Mouse (Mus musculus) limb, embryonic 11.5 days (tissue): ENCODE data around the gene Nfatc3. TPM values are rescaled to one million over a fixed set of nuclear protein-coding genes. Genes with fewer than 3 reads are reported as not detected.
A peak's percentile ranks its signal among the peaks of the same experiment; 100 is the strongest.

Experiments used
- ATAC-seq: fragments of 200-750 bp; cut with Nextera tagmentation; 2 replicates; pipeline ENCODE4 v1.8.0; 2017; ENCODE audit warnings: low read depth; ENCODE audit not compliant: insufficient number of reproducible peaks, low FRiP score, low TSS enrichment
- DNase-seq: peaks from one replicate; pipeline ENCODE4 v3.0.0-alpha.2; 2015; ENCODE audit warnings: low spot score
- H3K27ac ChIP-seq: fragments of 300-500 bp; sonication (generic); replicated peaks from 2 replicates; pipeline ENCODE4 v1.5.1; 2014; ENCODE audit warnings: low read depth, mild to moderate bottlenecking, low read length
- H3K27me3 ChIP-seq: fragments of 300-500 bp; sonication (generic); 2 replicates; pipeline ENCODE4 v1.6.1; 2014; ENCODE audit warnings: mild to moderate bottlenecking, low read length, mixed read lengths; ENCODE audit not compliant: control insufficient read depth, insufficient read depth
- H3K36me3 ChIP-seq: fragments of 300-500 bp; sonication (generic); 2 replicates; pipeline ENCODE4 v1.6.1; 2014; ENCODE audit warnings: mild to moderate bottlenecking, low read length, moderate library complexity, mixed read lengths; ENCODE audit not compliant: control insufficient read depth, insufficient read depth
- H3K4me1 ChIP-seq: fragments of 300-500 bp; sonication (generic); 2 replicates; pipeline ENCODE4 v1.6.1; 2014; ENCODE audit warnings: low read length, mixed read lengths; ENCODE audit not compliant: control insufficient read depth, insufficient read depth
- H3K4me2 ChIP-seq: fragments of 300-500 bp; sonication (generic); 2 replicates; pipeline ENCODE4 v1.6.1; 2014; ENCODE audit warnings: low read depth, mild to moderate bottlenecking, moderate library complexity; ENCODE audit not compliant: severe bottlenecking
- H3K4me3 ChIP-seq: fragments of 300-500 bp; sonication (generic); 2 replicates; pipeline ENCODE4 v1.5.1; 2014; ENCODE audit warnings: low read depth, low read length
- H3K9ac ChIP-seq: fragments of 300-500 bp; sonication (generic); 2 replicates; pipeline ENCODE4 v1.6.1; 2014; ENCODE audit warnings: mild to moderate bottlenecking, low read length
- H3K9me3 ChIP-seq: fragments of 300-500 bp; sonication (generic); 2 replicates; pipeline ENCODE4 v1.6.1; 2016; ENCODE audit warnings: low read length; ENCODE audit not compliant: control insufficient read depth
- WGBS: fragments of 180-500 bp; shearing (Covaris S2); extraction: QIAGEN DNeasy Blood & Tissue Kit; methylation state at CpG from one replicate; pipeline ENCODE4 v1.1.7; 2014; 5-methylcytosine and 5-hydroxymethylcytosine counted together
- polyA plus RNA-seq: library from polyadenylated mRNA; unstranded; fragments of >200 nt; fragmentation: Nextera tagmentation; extraction: Ambion mirVana; gene quantifications from 2 replicates; pipeline ENCODE4 v1.2.1, GENCODE M21; 2014

Gene Nfatc3
- polyA plus RNA-seq, 1 experiment from 2014 or later = 6.6 TPM

DNA sequence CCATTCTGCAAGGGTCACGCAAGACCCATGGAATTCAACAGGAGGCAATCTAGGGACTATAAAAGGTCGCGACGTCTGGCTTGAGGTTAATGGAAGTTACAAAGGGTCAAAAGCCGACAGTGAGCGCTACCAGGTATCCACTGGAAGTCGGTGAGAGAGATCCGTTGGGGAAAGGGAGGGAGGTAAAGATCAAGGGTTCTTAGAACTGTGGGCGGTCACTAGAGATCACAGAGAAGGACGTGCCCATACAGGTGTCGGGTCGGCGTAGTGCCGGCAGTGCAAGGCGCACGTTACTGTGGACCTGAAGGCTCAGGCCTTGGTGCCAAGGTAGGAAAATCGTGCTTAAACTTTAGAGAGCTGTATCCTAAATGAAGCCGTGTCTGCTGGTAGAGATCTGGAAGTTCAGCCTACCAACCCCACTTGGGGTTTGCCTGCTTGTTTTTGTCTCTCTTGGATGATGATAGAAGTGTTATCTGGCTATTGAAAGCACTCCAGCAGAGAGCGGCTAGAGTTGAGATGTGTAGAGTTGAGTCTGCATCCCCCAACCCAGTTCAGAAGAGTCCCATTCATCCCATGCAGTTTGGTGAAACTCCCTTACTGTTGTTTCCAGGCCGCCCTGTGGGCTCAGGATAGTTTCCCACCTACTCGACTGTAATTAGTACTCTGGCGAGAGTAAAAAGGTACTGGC is 78.7 kb downstream of the Nfatc3 start:
- H3K9ac ChIP-seq = peak overlapping the region; percentile 55
- peak overlapping the region; percentile 83 for H3K4me2 ChIP-seq
- no peak overlapping the region for H3K27ac ChIP-seq
- WGBS = 3% methylated on average over 22 of the region's 22 CpGs
- H3K4me3 ChIP-seq = peak overlapping the region; percentile 50
- no peaks in the 10 kb centered on the region for H3K36me3 ChIP-seq
- DNase-seq (peak; percentile 61), ATAC-seq (no peak)
- H3K4me1 ChIP-seq = peaks cover 15% of the 10 kb centered on the region
- no peaks in the 10 kb centered on the region for H3K9me3 ChIP-seq
- peaks cover 51% of the 10 kb centered on the region for H3K27me3 ChIP-seq

- peak; percentile 82 for DNase-seq
- peaks cover 15% of the 10 kb centered on the region for H3K4me1 ChIP-seq
- H3K36me3 ChIP-seq = no peaks in the 10 kb centered on the region
- peak overlapping the region; percentile 55 for H3K9ac ChIP-seq
- WGBS = under 1% methylated on average over 24 of the region's 24 CpGs
- no peaks in the 10 kb centered on the region for H3K9me3 ChIP-seq
- H3K27me3 ChIP-seq = peaks cover 49% of the 10 kb centered on the region
- peak overlapping the region; percentile 83 for H3K4me2 ChIP-seq
- no peak overlapping the region for H3K27ac ChIP-seq
- H3K4me3 ChIP-seq = peak overlapping the region; percentile 45
- ATAC-seq = no peak
Observed at GRCm38 (mm10) chr8:106137906-106138477, 79.4 kb downstream of the Nfatc3 start.

DNA sequence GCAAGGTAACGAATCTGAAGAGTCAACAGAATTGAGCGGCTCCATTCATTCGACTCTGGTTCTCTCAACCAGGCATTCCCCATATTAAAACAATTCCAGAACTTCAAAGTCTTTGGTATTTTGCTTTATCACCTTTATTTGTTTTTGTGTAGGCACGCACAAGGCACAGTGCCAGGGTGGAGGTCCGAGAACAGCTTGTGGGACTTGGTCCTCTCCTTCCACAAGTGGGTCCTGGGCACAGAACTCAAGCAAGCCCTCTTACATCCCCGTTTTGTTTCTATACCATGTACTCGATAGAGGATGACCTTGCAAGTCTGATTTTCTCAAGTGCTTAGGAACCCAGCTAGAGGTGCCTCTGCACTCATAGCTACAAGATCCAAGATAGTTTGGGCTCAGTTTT is 80.0 kb downstream of the Nfatc3 start:
- Histone ChIP-seq H3K4me1 (peaks cover 15% of the 10 kb centered on the region), H3K36me3 (no peaks in the 10 kb centered on the region), H3K4me3 (peak overlapping the region; percentile 45), H3K9ac (peak overlapping the region; percentile 55), H3K9me3 (no peaks in the 10 kb centered on the region), H3K4me2 (peak overlapping the region; percentile 83), H3K27ac (no peak overlapping the region), H3K27me3 (peaks cover 43% of the 10 kb centered on the region)
- no peak for ATAC-seq
- DNase-seq = no peak
- 14% methylated on average over 7 of the region's 7 CpGs for WGBS

DNA sequence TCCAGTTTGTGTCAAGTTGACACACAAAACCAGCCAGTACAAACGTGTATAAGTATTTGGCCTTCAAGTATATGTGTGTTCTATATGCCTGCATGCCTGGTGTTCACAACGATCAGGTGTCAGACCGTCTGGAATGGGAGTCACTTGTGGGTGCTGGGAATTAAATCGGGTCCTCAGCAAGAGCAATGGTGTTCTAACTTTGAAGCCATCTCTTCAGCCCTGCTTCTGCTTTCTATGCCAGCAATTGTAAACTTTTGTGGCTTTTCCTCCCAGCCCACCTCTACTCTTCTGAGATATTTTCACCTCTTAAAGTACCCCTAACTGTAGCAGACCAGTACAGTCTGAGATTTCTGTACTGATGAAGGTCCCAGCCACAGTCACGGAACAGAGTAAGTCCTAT is 81.6 kb downstream of the Nfatc3 start:
- no peaks in the 10 kb centered on the region for H3K9me3 ChIP-seq
- H3K9ac ChIP-seq = no peak overlapping the region
- WGBS = 70% methylated on average over 5 of the region's 5 CpGs
- DNase-seq = no peak
- no peak for ATAC-seq
- H3K27ac ChIP-seq = no peak overlapping the region
- no peaks in the 10 kb centered on the region for H3K36me3 ChIP-seq
- H3K27me3 ChIP-seq = peaks cover 28% of the 10 kb centered on the region
- H3K4me3 ChIP-seq = no peak overlapping the region
- H3K4me1 ChIP-seq = peaks cover 15% of the 10 kb centered on the region
- H3K4me2 ChIP-seq = no peak overlapping the region

- H3K27me3 ChIP-seq = peaks cover 22% of the 10 kb centered on the region
- DNase-seq (peak; percentile 90), ATAC-seq (no peak)
- no peak overlapping the region for H3K27ac ChIP-seq
- WGBS = 20% methylated on average over 13 of the region's 13 CpGs
- no peak overlapping the region for H3K4me3 ChIP-seq
- H3K36me3 ChIP-seq = no peaks in the 10 kb centered on the region
- H3K9ac ChIP-seq = no peak overlapping the region
- H3K4me1 ChIP-seq = peaks cover 15% of the 10 kb centered on the region
- no peak overlapping the region for H3K4me2 ChIP-seq
- H3K9me3 ChIP-seq = no peaks in the 10 kb centered on the region
Observed at GRCm38 (mm10) chr8:106140769-106141168, 82.1 kb downstream of the Nfatc3 start.

DNA sequence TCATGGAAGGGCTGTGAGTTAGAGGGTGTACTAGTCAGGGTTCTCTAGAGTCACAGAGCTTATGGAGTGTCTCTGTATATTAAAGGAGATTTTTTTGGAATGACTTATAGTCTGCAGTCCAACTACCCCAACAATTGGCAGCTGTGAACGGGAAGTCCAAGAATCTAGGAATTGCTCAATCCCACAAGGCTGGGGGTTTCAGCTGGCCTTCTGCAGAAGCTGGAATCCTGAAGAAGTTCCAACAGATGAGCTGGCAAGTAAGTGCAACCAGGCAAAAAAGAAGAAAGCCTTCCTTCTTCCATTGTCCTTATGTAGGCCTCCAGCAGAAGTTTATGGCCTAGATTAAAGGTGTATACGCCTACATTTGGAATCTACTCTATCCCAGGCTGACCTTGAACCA is 86.7 kb downstream of the Nfatc3 start:
- no peaks in the 10 kb centered on the region for H3K27me3 ChIP-seq
- no peaks in the 10 kb centered on the region for H3K4me1 ChIP-seq
- no peak for ATAC-seq
- H3K9ac ChIP-seq = no peak overlapping the region
- no peak overlapping the region for H3K27ac ChIP-seq
- no peak overlapping the region for H3K4me3 ChIP-seq
- no peak overlapping the region for H3K4me2 ChIP-seq
- WGBS = 92% methylated on average over 2 of the region's 2 CpGs
- H3K36me3 ChIP-seq = no peaks in the 10 kb centered on the region
- no peak for DNase-seq
- H3K9me3 ChIP-seq = no peaks in the 10 kb centered on the region

GRCm38 (mm10) chr8:106146014-106146413 is 87.4 kb downstream of the Nfatc3 start:
- ATAC-seq (no peak), DNase-seq (no peak)
- Histone ChIP-seq H3K4me2 (no peak overlapping the region), H3K27ac (no peak overlapping the region), H3K36me3 (no peaks in the 10 kb centered on the region), H3K4me3 (no peak overlapping the region), H3K9ac (no peak overlapping the region), H3K9me3 (no peaks in the 10 kb centered on the region), H3K4me1 (0 out of 2 replicates have a peak, but pooled peaks cover under 1% of the 10 kb centered on the region), H3K27me3 (no peaks in the 10 kb centered on the region)
- WGBS = 90% methylated on average over 4 of the region's 4 CpGs

GRCm38 (mm10) chr8:106147868-106148565 is 89.4 kb downstream of the Nfatc3 start:
- ATAC-seq (no peak), DNase-seq (no peak)
- no peaks in the 10 kb centered on the region for H3K9me3 ChIP-seq
- H3K36me3 ChIP-seq = no peaks in the 10 kb centered on the region
- H3K27me3 ChIP-seq = no peaks in the 10 kb centered on the region
- 0 out of 2 replicates have a peak, but pooled peaks cover 2% of the 10 kb centered on the region for H3K4me1 ChIP-seq
- H3K9ac ChIP-seq = no peak overlapping the region
- WGBS = 90% methylated on average over 6 of the region's 6 CpGs
- no peak overlapping the region for H3K4me2 ChIP-seq
- no peak overlapping the region for H3K27ac ChIP-seq
- no peak overlapping the region for H3K4me3 ChIP-seq
